Mouse (Mus musculus) MEL (cell line): ENCODE results near the gene Eif2s2. TPM values are rescaled to one million over a fixed set of nuclear protein-coding genes. Genes with fewer than 3 reads are reported as not detected.
A peak's percentile ranks its signal among the peaks of the same experiment; 100 is the strongest.

ENCODE experiments used
- DNase-seq: peaks from one replicate; pipeline ENCODE4 v3.0.0; 2011; ENCODE audit warnings: low read depth, low spot score
- H3K27ac ChIP-seq: 2 replicates; pipeline ENCODE4 v1.5.1; 2012; ENCODE audit warnings: low read depth, mild to moderate bottlenecking, control low read depth, low read length, moderate library complexity; ENCODE audit not compliant: control insufficient read depth
- H3K27me3 ChIP-seq, 2 experiments: fragments of 150-350 bp in 1 of 2; sonication (generic) in 1 of 2; 2 replicates each; pipeline ENCODE4 v1.6.1; 2012; ENCODE audit warnings: low read length in 2 of 2, mild to moderate bottlenecking in 2 of 2, improper control_type of control experiment in 1 of 2, moderate library complexity in 1 of 2; ENCODE audit not compliant: insufficient read depth in 2 of 2, control insufficient read depth in 1 of 2
- H3K36me3 ChIP-seq, 2 experiments: 2 replicates each; pipeline ENCODE4 v1.6.1; 2012 to 2014; ENCODE audit warnings: low read length in 2 of 2, improper control_type of control experiment in 1 of 2, inconsistent platforms in 1 of 2, mild to moderate bottlenecking in 1 of 2; ENCODE audit not compliant: insufficient read depth in 2 of 2, control insufficient read depth in 1 of 2
- H3K4me1 ChIP-seq, 2 experiments: fragments of 150-350 bp in 1 of 2; sonication (generic) in 1 of 2; 2 replicates each; pipeline ENCODE4 v1.6.1; 2012; ENCODE audit warnings: low read length in 2 of 2, improper control_type of control experiment in 1 of 2, mild to moderate bottlenecking in 1 of 2; ENCODE audit not compliant: insufficient read depth in 2 of 2, control insufficient read depth in 1 of 2
- H3K4me3 ChIP-seq, 2 experiments: fragments of 150-350 bp in 1 of 2; sonication (generic) in 1 of 2; 2 replicates each; pipeline ENCODE4 v1.5.1; 2012; ENCODE audit warnings: low read depth in 2 of 2, low read length in 2 of 2, mild to moderate bottlenecking in 2 of 2, moderate library complexity in 2 of 2, control low read depth in 1 of 2, improper control_type of control experiment in 1 of 2; ENCODE audit not compliant: control insufficient read depth in 1 of 2, insufficient read depth in 1 of 2
- H3K79me2 ChIP-seq: 2 replicates; pipeline ENCODE4 v1.6.1; 2012; ENCODE audit warnings: mild to moderate bottlenecking, low read length, moderate library complexity; ENCODE audit not compliant: control insufficient read depth, poor library complexity, insufficient read depth
- H3K9ac ChIP-seq: 2 replicates; pipeline ENCODE4 v1.6.1; 2012; ENCODE audit warnings: low read depth, mild to moderate bottlenecking, control low read depth, low read length, moderate library complexity; ENCODE audit not compliant: control insufficient read depth, poor library complexity, severe bottlenecking
- H3K9me3 ChIP-seq: fragments of 150-350 bp; sonication (generic); replicated peaks from 2 replicates; pipeline ENCODE4 v1.6.1; 2012; ENCODE audit warnings: mild to moderate bottlenecking, low read length, improper control_type of control experiment, moderate library complexity; ENCODE audit not compliant: insufficient read depth
- BHLHE40 ChIP-seq: IDR thresholded peaks from 2 replicates; pipeline ENCODE4 v1.6.1; 2012; ENCODE audit warnings: low read depth, mild to moderate bottlenecking, inconsistent platforms, low read length, improper control_type of control experiment, borderline replicate concordance
- CHD1 ChIP-seq: IDR thresholded peaks from 2 replicates; pipeline ENCODE4 v1.6.1; 2012; ENCODE audit warnings: low read depth, mild to moderate bottlenecking, inconsistent platforms, low read length, improper control_type of control experiment
- CTCF ChIP-seq, 3 experiments: IDR thresholded peaks in 2 of 3; conservative IDR thresholded peaks in 1 of 3; 2 replicates each; pipeline ENCODE4 v1.5.1; 2011 to 2012; ENCODE audit warnings: low read length in 3 of 3, low read depth in 2 of 3, mild to moderate bottlenecking in 2 of 3, improper control_type of control experiment in 1 of 3, inconsistent platforms in 1 of 3, mixed read lengths in 1 of 3, moderate library complexity in 1 of 3; ENCODE audit not compliant: control insufficient read depth in 1 of 3, insufficient read depth in 1 of 3, poor library complexity in 1 of 3, severe bottlenecking in 1 of 3
- EP300 ChIP-seq, 2 experiments: IDR thresholded peaks; 2 replicates each; pipeline ENCODE4 v1.6.1; 2011; ENCODE audit warnings: improper control_type of control experiment in 2 of 2, low read length in 2 of 2, low read depth in 1 of 2, mild to moderate bottlenecking in 1 of 2
- ETS1 ChIP-seq: IDR thresholded peaks from 2 replicates; pipeline ENCODE4 v1.6.1; 2012; ENCODE audit warnings: low read depth, mild to moderate bottlenecking, inconsistent platforms, low read length, improper control_type of control experiment, moderate library complexity
- HCFC1 ChIP-seq: IDR thresholded peaks from 2 replicates; pipeline ENCODE4 v1.6.1; 2012; ENCODE audit warnings: low read depth, mild to moderate bottlenecking, inconsistent platforms, low read length, improper control_type of control experiment, moderate library complexity
- KAT2A ChIP-seq: conservative IDR thresholded peaks from 2 replicates; pipeline ENCODE4 v1.6.1; 2012; ENCODE audit warnings: low read depth, low read length, improper control_type of control experiment, inconsistent platforms
- MAFK ChIP-seq: IDR thresholded peaks from 2 replicates; pipeline ENCODE4 v1.6.1; 2011; ENCODE audit warnings: low read depth, mild to moderate bottlenecking, low read length, improper control_type of control experiment, borderline replicate concordance
- MEF2A ChIP-seq: IDR thresholded peaks from 2 replicates; pipeline ENCODE4 v1.6.1; 2014; ENCODE audit warnings: low read depth, mild to moderate bottlenecking, inconsistent platforms, low read length, improper control_type of control experiment; ENCODE audit not compliant: poor library complexity, insufficient replicate concordance, severe bottlenecking; ENCODE audit errors: extremely low read depth
- POLR2A ChIP-seq, 2 experiments: IDR thresholded peaks; 2 replicates each; pipeline ENCODE4 v1.6.1; 2011 to 2012; ENCODE audit warnings: low read length in 2 of 2, mild to moderate bottlenecking in 2 of 2, control low read depth in 1 of 2, improper control_type of control experiment in 1 of 2, low read depth in 1 of 2, moderate library complexity in 1 of 2; ENCODE audit not compliant: control insufficient read depth in 1 of 2, insufficient read depth in 1 of 2, poor library complexity in 1 of 2
- POLR2AphosphoS2 ChIP-seq: IDR thresholded peaks from 2 replicates; pipeline ENCODE4 v1.6.1; 2011; ENCODE audit warnings: low read length, improper control_type of control experiment
- RAD21 ChIP-seq: IDR thresholded peaks from 2 replicates; pipeline ENCODE4 v1.6.1; 2011; ENCODE audit warnings: mild to moderate bottlenecking, low read depth, low read length, improper control_type of control experiment
- SMC3 ChIP-seq: IDR thresholded peaks from 2 replicates; pipeline ENCODE4 v1.6.1; 2011; ENCODE audit warnings: low read depth, low read length, improper control_type of control experiment
- TBP ChIP-seq: IDR thresholded peaks from 2 replicates; pipeline ENCODE4 v1.8.0; 2011; ENCODE audit warnings: low read depth, low read length, improper control_type of control experiment
- TCF12 ChIP-seq: IDR thresholded peaks from 2 replicates; pipeline ENCODE4 v1.6.1; 2014; ENCODE audit warnings: low read depth, mild to moderate bottlenecking, inconsistent platforms, low read length, improper control_type of control experiment, moderate library complexity
- USF1 ChIP-seq: IDR thresholded peaks from 2 replicates; pipeline ENCODE4 v1.6.1; 2014; ENCODE audit warnings: low read depth, mild to moderate bottlenecking, inconsistent platforms, low read length, improper control_type of control experiment, moderate library complexity
- USF2 ChIP-seq, 2 experiments: IDR thresholded peaks; 2 replicates each; pipeline ENCODE4 v1.6.1; 2011 to 2012; ENCODE audit warnings: improper control_type of control experiment in 2 of 2, low read length in 2 of 2, borderline replicate concordance in 1 of 2, inconsistent platforms in 1 of 2, low read depth in 1 of 2, mild to moderate bottlenecking in 1 of 2; ENCODE audit not compliant: insufficient read depth in 1 of 2
- ZMIZ1 ChIP-seq: IDR thresholded peaks from 2 replicates; pipeline ENCODE4 v1.6.1; 2012; ENCODE audit warnings: low read depth, mild to moderate bottlenecking, inconsistent platforms, low read length, improper control_type of control experiment, moderate library complexity
- ZNF384 ChIP-seq: IDR thresholded peaks from 2 replicates; pipeline ENCODE4 v1.6.1; 2012; ENCODE audit warnings: low read depth, mild to moderate bottlenecking, inconsistent platforms, low read length, improper control_type of control experiment
- polyA plus RNA-seq, 2 experiments: library from polyadenylated mRNA; stranded (reverse) in 1 of 2; unstranded in 1 of 2; fragments of >175 nt in 1 of 2; fragments of >200 nt in 1 of 2; gene quantifications; 2 replicates each; pipeline versions ENCODE4 v1.2.1 to v1.2.4; 2012; ENCODE audit warnings: low replicate concordance in 2 of 2, low read depth in 1 of 2; ENCODE audit not compliant: insufficient read length in 2 of 2, insufficient read depth in 1 of 2, missing spikeins in 1 of 2
- total RNA-seq: library from RNA; depleted of rRNA; stranded (reverse); fragments of 300-350 nt; gene quantifications from 2 replicates; pipeline ENCODE4 v1.2.3, GENCODE M21; 2012

The Eif2s2 gene
- total and polyA plus RNA-seq, 3 experiments, result 105 to 274 (median 172) TPM

DNA sequence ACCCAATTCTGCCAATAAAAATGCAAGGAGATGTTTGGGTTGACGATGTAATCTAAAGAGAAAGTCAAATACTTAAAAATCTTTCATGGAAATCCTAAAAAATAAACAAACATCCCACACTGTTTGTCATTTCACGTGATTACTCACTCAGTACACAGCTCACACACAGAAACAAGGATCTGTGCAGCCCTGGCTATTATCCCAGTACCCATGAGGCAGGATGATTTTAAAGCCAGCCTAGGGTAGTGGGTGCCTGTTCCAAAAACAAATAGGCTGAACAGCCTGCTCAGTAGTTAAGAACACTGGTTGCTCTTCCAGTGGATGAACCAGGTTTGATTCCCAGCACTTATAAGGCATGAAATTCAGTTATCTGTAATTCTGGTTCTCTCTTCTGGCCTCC lies 16.1 kb downstream of the Eif2s2 start:
- no peaks in the 10 kb centered on the region for H3K4me1 ChIP-seq
- TF ChIP-seq BHLHE40 (no peak), KAT2A (no peak), TCF12 (no peak), SMC3 (no peak), HCFC1 (no peak), TBP (no peak), EP300 (IDR thresholded peaks at IDR 0.05; ENCODE audit: low read depth in 1 of 2, low read length in 2 of 2) (no peak), MAFK (no peak), CTCF (IDR thresholded peaks at IDR 0.05 in 2 of 3, conservative IDR thresholded peaks at IDR 0.05 in 1 of 3; ENCODE audit: control insufficient read depth in 1 of 3, insufficient read depth in 1 of 3, low read depth in 2 of 3, low read length in 3 of 3, poor library complexity in 1 of 3, severe bottlenecking in 1 of 3) (no peak), RAD21 (no peak), USF2 (IDR thresholded peaks at IDR 0.05; ENCODE audit: borderline replicate concordance in 1 of 2, insufficient read depth in 1 of 2, low read depth in 1 of 2, low read length in 2 of 2) (no peak), ETS1 (no peak), USF1 (no peak), MEF2A (no peak), ZNF384 (no peak)
- H3K9me3 ChIP-seq, result no peaks in the 10 kb centered on the region
- no peak overlapping the region for H3K4me3 ChIP-seq
- H3K79me2 ChIP-seq, result peaks cover 5% of the 10 kb centered on the region; the same call in 1 of the 2 replicates
- no peak overlapping the region for H3K27ac ChIP-seq
- H3K27me3 ChIP-seq, result no peaks in the 10 kb centered on the region
- H3K9ac ChIP-seq, result no peak overlapping the region
- peaks cover 0 to 71% of the 10 kb centered on the region in 2 experiments; a peak in 2 of 4 replicates for H3K36me3 ChIP-seq
- DNase-seq, result no peak

- H3K27me3 ChIP-seq, result no peaks in the 10 kb centered on the region
- H3K9me3 ChIP-seq, result no peaks in the 10 kb centered on the region
- peak; percentile 38 for DNase-seq
- no peaks in the 10 kb centered on the region for H3K79me2 ChIP-seq
- no peak overlapping the region for H3K4me3 ChIP-seq
- no peak overlapping the region for H3K27ac ChIP-seq
- H3K36me3 ChIP-seq, result peaks cover 0 to 29% of the 10 kb centered on the region in 2 experiments; a peak in 2 of 4 replicates
- TF ChIP-seq POLR2A (IDR thresholded peaks at IDR 0.05; ENCODE audit: control insufficient read depth in 1 of 2, insufficient read depth in 1 of 2, low read depth in 1 of 2, low read length in 2 of 2, poor library complexity in 1 of 2) (peak in 1 of 2 experiments; percentile 22; a peak in 1 of 4 replicates), ZMIZ1 (peak; percentile 84; the same call in 1 of the 2 replicates), CHD1 (no peak), POLR2AphosphoS2 (peak; percentile 97)
- TF ChIP-seq, all 39 proteins: peak for 3
- Histone ChIP-seq H3K9ac (no peak overlapping the region), H3K4me1 (no peaks in the 10 kb centered on the region)
Observed at GRCm38 (mm10) chr2:154869954-154870641, 22.6 kb downstream of the Eif2s2 start.
